Mouse (Mus musculus): ENCODE data around the gene Hivep2.

DNA sequence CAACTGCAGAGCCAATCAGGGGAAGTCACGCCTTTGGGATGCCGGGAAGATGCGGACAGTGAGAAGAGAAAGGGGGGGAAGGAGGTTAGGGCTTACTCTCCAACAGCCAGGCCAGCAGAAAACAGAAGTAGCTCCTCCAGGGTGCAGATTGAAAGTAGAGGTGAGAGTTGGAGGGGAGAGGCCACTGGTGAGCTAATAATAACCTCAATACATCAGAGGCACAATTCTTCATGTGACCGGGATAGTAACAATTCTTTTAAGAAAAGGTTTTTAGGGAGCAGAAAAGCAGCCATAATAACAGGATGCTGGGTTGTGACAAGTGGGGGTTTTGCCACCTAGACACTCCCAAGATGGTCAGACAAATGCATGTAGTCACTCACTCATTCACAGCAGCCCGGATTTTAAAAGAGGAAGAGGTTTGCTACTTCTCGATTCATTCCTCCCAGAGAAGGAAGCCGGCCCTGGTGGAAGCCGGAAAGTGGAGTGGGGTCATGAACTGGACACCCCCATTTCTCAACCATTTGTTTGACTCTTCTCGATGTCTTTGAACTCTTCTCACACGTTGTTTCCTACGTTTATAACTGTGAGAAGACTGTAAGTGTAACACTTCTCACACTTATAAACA lies 220.6 kb downstream of the Hivep2 start:
- TF ChIP-seq CHD2 (IDR thresholded peaks at IDR 0.05; ENCODE audit: low read depth, low read length) (no peak), MAFK (IDR thresholded peaks at IDR 0.05; ENCODE audit: insufficient read depth, low read depth, low read length) (no peak)

Measured in ES-E14 (cell line).